Mouse (Mus musculus) cerebellum, adult 2 months (tissue): ENCODE measurements at regions not wholly inside any gene's neighbourhood (a gene's known extent, or its start where the extent isn't known, plus 50 kb on each side); places are given as distances from the start of the nearest gene placed in this dataset.

Source experiments
- CTCF ChIP-seq: fragments of 200-500 bp; IDR thresholded peaks from 2 replicates; pipeline ENCODE4 v1.5.1; 2011; ENCODE audit warnings: low read depth, mild to moderate bottlenecking, control low read depth, low read length, moderate library complexity, borderline replicate concordance; ENCODE audit not compliant: insufficient read depth
- POLR2A ChIP-seq: fragments of 200-500 bp; IDR thresholded peaks from 2 replicates; pipeline ENCODE4 v1.6.1; 2011; ENCODE audit warnings: low read length, control low read depth, borderline replicate concordance; ENCODE audit not compliant: insufficient read depth

DNA sequence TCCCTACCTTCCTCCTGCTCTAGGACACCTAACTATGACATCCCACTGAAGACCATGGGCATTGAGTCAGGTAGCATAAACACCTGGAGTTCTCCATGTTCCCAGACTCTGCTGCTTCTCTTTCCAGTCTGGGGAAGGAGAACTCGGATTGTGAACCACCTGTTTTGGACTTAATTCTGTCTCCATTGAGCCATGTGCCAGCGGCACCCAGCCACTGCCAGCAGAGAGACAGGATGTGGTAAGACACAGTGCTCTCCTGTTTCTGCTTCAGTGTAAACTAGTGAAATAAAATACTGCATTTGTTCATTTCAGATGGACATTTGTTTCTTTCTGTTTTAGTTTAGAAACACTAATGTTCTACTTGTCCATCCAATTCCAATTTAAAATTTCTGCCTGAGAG, 168.1 kb upstream of the Arhgap18 start:
- TF ChIP-seq POLR2A, result no peak
- no peak for TF ChIP-seq CTCF
